Mouse (Mus musculus) megakaryocyte-erythroid progenitor cell, adult 5 weeks (primary cell): ENCODE measurements around the gene Bcl2l2. TPM values are rescaled to one million over a fixed set of nuclear protein-coding genes. Genes with fewer than 3 reads are reported as not detected.

Source experiments
- polyA plus RNA-seq: library from polyadenylated mRNA; stranded (reverse); fragments of >175 nt; gene quantifications from 2 replicates; pipeline ENCODE4 v1.2.3, GENCODE M21; 2012

Bcl2l2 gene
- 25.6 and 34.5 TPM in 2 replicates for polyA plus RNA-seq

DNA sequence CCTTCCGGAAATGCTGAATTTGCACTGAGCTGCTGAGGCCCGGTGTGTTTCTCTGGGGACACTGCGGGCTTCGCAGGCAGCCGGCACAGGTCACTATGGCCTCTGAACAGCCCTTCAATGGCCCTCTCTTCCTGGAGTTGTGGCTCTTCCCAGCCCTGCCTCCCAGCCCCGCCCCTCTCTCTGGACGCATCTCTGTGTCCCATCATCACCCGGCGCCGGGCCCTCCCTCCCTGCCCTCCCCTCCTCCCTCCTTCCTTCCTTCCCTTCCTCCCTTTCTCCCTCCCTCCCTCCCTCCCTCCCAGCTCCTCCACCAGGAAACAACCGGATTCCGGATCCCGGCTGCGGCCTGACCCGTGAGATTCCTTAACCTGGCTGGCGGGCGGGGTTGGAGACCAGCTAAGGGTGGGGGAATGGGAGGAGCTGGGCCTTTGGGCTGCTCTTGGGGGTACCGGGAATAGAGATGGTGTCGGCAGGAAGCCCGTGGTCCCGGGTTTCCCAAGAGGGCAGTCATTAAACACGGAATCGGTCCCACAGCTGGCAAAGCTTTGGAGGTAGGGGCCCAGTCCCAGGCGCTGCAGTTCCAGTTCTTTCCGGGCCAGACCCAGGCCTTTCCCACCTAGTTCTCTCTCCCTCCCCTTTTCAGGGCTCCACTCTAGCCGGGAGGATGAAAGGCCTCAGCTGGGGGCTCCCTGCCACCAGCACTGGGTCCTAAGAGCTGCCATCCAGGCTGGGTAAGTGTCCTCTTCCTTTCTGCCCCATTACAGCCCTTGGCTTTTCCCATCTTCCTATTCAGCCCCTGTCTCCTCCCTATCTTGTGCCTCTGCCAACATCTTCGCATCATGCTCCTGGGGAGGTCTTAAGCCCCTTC, at the start of gene Bcl2l2, which contains the start of gene Gm20521:
Gene Bcl2l2 (plus strand): TSS at position 224 of the 868 bp plus-strand sequence.
Gene Gm20521 (plus strand): TSS at position 288 of the 868 bp plus-strand sequence.

DNA sequence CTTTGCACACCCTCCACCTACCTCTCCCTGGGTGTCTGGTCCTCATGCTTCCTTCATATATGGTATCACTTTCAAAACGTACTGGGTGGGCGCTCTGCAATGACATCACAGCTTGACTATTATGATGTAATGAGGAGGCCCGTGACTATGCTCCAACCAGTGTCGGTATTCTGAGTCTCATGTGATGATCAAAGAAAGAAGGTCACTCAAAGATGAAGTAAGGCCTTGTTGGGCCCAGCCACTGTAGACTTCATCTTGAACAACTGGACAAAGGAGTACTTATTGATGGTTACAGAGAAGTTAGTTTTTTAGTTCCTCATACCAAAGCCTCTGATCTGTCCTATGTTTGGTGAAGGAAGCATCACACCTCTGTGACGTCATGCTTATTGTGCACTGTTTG, 12.3 kb upstream of the Bcl2l2 start, which contains the start of gene Homez:
Gene Homez (minus strand): TSS at position 101 of the 400 bp plus-strand sequence.

GRCm38 (mm10) chr14:54877048-54877715, 6.0 kb upstream of the Bcl2l2 start, which contains the start of gene Ppp1r3e:
TSS of gene Ppp1r3e (minus strand) at chr14:54877550.

DNA sequence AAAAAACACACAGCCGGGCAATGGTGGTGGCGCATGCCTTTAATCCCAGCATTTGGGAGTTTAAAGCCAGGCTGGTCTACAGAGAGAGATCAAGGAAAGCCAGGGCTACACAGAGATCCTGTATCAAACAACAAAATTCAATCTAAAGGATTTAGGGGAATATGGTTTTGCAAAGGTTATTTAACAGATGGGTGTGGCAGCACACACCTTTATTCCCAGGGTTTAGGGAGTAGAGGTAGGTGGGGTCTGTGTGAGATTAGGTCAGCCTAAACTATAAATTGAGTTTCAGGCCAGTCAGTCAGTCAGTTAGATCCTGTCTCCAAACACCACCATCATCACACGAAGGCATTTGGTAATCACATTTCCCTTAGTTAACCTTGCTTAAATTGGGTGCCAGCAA, 9.0 kb downstream of the Bcl2l2 start, which contains the start of gene Pabpn1:
Gene Pabpn1 (plus strand): TSS at position 301 of the 400 bp plus-strand sequence.

GRCm38 (mm10) chr14:54912886-54913285, 29.7 kb downstream of the Bcl2l2 start, which contains the start of gene Slc22a17:
TSS of gene Slc22a17 (minus strand) at chr14:54913132.

GRCm38 (mm10) chr14:54925349-54926342, 42.5 kb downstream of the Bcl2l2 start, which contains the start of gene Efs:
TSS of gene Efs (minus strand) at chr14:54926126.

DNA sequence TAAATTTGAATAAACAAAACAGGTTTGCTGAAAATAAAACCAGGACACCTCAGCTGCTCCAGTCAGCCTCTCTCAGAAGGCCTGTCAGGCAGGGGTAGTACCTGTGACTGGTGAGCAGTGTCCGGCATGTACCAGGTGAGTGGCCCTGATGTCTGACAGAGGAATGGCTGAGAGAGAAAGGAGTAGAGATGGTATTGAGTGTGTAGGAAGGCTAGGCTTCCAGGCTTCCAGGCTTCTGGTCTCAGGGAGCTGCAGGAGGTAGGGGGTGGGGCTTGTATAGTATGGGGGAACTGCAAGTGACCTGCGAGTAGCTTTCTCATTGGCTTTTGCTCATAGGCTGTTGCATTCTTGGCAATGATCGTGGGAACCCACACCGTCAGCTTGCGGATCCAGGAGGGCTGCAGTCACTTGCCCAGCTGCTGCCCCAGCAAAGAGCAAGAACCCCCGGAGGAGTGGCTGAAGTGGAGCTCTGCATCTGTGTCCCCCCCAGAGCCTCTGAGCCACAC, 49.5 kb downstream of the Bcl2l2 start, which contains the start of gene Il25:
Gene Il25 (plus strand): TSS at position 51 of the 506 bp plus-strand sequence.

GRCm38 (mm10) chr14:54935904-54936830, 53.0 kb downstream of the Bcl2l2 start, which contains the start of gene Cmtm5:
TSS of gene Cmtm5 (plus strand) at chr14:54936261.

Other genes starting within 250 kb of the Bcl2l2 start
- not detected in 2 replicates for gene Gm17606, start 242.4 kb upstream of the Bcl2l2 start, polyA plus RNA-seq
- gene Cdh24, start 242.0 kb upstream of the Bcl2l2 start, polyA plus RNA-seq: 8.6 and 11.3 TPM in 2 replicates
- gene 1700123O20Rik, start 197.2 kb upstream of the Bcl2l2 start, polyA plus RNA-seq: 97.6 and 115 TPM in 2 replicates
- gene Acin1, start 196.4 kb upstream of the Bcl2l2 start, polyA plus RNA-seq: 689 and 1,048 TPM in 2 replicates
- 0.06 TPM in 1 of 2 replicates, not detected in the other for gene Gm29776, start 184.5 kb upstream of the Bcl2l2 start, polyA plus RNA-seq
- 125 and 136 TPM in 2 replicates for gene Cebpe, start 171.2 kb upstream of the Bcl2l2 start, polyA plus RNA-seq
- gene Slc7a8, start 101.4 kb upstream of the Bcl2l2 start, polyA plus RNA-seq: 4.6 and 7.5 TPM in 2 replicates
- not detected in 2 replicates for gene Rnf212b, start 69.2 kb upstream of the Bcl2l2 start, polyA plus RNA-seq
- gene Homez, start 12.4 kb upstream of the Bcl2l2 start, polyA plus RNA-seq: 2.0 and 2.2 TPM in 2 replicates
- gene Ppp1r3e, start 5.8 kb upstream of the Bcl2l2 start, polyA plus RNA-seq: 8.8 and 12.7 TPM in 2 replicates
- 0.82 and 5.2 TPM in 2 replicates for gene Gm20521, start 64 bp downstream of the Bcl2l2 start, polyA plus RNA-seq
- 282 and 412 TPM in 2 replicates for gene Pabpn1, start 9.1 kb downstream of the Bcl2l2 start, polyA plus RNA-seq
- gene Slc22a17, start 29.8 kb downstream of the Bcl2l2 start, polyA plus RNA-seq: 6.5 and 12.9 TPM in 2 replicates
- gene Efs, start 42.7 kb downstream of the Bcl2l2 start, polyA plus RNA-seq: 0.08 TPM in 1 of 2 replicates, not detected in the other
- not detected in 2 replicates for gene Il25, start 49.3 kb downstream of the Bcl2l2 start, polyA plus RNA-seq
- not detected in 2 replicates for gene Cmtm5, start 52.9 kb downstream of the Bcl2l2 start, polyA plus RNA-seq
- not detected in 2 replicates for gene Myh6, start 83.5 kb downstream of the Bcl2l2 start, polyA plus RNA-seq
- not detected in 2 replicates for gene Gm17428, start 93.6 kb downstream of the Bcl2l2 start, polyA plus RNA-seq
- gene Myh7, start 111.2 kb downstream of the Bcl2l2 start, polyA plus RNA-seq: not detected in 2 replicates
- 41.1 and 54.2 TPM in 2 replicates for gene Ngdn, start 132.1 kb downstream of the Bcl2l2 start, polyA plus RNA-seq
- 7.3 and 10.8 TPM in 2 replicates for gene Zfhx2, start 208.9 kb downstream of the Bcl2l2 start, polyA plus RNA-seq
- 2.0 and 2.5 TPM in 2 replicates for gene Thtpa, start 211.4 kb downstream of the Bcl2l2 start, polyA plus RNA-seq
- 19.5 and 24.1 TPM in 2 replicates for gene Ap1g2, start 223.2 kb downstream of the Bcl2l2 start, polyA plus RNA-seq
- 0.10 and 0.16 TPM in 2 replicates for gene Jph4, start 233.6 kb downstream of the Bcl2l2 start, polyA plus RNA-seq